Mouse (Mus musculus): ENCODE measurements around the gene Arhgef38.

The Arhgef38 gene

GRCm38 (mm10) chr3:133165130-133165529, 69.6 kb downstream of the Arhgef38 start:
- no peak for DNase-seq (ENCODE audit: low spot score)

- no peak for DNase-seq (ENCODE audit: low spot score)
Measured at GRCm38 (mm10) chr3:133163913-133164406, 70.8 kb downstream of the Arhgef38 start.

GRCm38 (mm10) chr3:133163174-133163573, 71.6 kb downstream of the Arhgef38 start:
- DNase-seq (ENCODE audit: low spot score): no peak

GRCm38 (mm10) chr3:133161407-133161806, 73.3 kb downstream of the Arhgef38 start:
- DNase-seq (ENCODE audit: low spot score): no peak

DNA sequence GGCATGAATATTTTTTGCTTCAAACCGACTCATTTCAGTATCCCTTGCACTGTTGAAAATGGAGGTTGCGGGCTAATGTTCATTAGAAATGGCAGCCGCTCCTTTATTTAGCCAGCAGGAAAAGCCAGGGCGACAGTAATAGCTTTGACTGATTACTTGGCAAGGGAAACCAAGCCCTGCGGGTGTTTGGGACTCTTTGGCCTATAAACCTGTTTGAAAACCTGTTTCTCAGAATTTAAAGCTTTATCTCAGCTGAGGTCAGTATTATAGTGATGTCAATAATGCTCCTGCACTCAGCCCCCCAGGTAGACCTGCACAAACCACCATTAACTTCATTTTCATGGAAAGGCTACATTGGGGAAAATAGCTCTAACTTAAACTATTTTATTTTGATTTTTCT, 76.5 kb downstream of the Arhgef38 start:
- no peak for DNase-seq (ENCODE audit: low spot score)

DNA sequence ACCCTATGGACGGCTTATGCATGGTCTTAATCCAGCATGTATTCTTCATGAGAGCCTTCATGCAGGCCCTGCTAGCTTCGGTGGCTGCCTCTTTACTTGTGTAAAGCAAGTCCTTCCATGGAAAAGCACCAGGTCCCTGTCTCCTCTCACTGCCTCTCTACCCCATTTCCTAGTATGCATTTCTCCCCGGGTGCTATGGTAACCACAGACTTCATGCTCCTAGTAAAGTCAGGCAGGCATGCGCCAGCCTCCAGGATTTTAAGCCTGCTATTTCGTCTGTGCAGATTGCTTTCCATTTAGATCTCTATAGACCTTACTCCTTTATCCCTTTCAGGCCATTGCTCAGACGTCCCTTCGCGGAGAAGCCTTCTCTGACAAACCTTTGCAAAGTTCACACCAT, 80.1 kb downstream of the Arhgef38 start:
- no peak for DNase-seq (ENCODE audit: low spot score)

DNA sequence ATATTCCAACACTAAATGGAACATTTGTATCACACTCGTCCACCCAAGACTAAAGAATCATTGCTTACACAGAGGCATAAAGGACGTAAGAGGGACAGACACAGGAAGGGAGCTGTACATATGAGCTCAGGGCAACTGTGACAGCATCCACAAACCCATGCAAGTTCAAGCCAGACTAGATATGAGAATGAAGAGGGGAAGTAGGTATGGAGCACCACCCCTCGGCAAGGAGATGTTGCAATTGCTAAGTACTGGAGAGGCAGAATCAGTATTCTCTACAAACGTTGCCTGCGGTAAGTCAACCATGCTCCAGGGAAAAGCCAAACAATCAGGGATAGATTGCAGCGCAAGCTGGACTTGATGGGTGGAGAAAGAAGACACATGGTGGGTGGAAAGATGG, 81.1 kb downstream of the Arhgef38 start:
- no peak for DNase-seq (ENCODE audit: low spot score)

DNA sequence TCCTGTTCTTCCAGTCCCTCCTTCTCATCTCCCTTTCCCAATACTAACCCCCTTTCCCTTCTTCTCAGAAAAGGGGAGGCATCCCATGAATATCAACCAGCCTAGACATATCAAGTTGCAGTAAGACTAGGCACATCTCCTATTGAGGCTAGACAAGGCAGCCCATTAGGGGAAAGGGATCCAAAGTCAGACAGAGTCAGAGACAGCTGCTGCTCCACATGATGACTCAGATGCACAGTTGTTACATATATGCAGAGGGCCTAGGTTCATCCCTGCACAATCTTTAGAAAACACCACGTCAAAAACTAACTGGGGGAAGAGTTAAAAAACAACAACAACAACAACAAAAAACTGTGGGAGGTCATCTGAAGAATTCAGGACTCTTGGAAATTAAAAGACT, 81.9 kb downstream of the Arhgef38 start:
- no peak for DNase-seq (ENCODE audit: low spot score)

- DNase-seq (ENCODE audit: low spot score): no peak
Measured at GRCm38 (mm10) chr3:133151629-133152028, 83.1 kb downstream of the Arhgef38 start.

- DNase-seq (ENCODE audit: low spot score): no peak
Measured at GRCm38 (mm10) chr3:133144511-133145147, 90.1 kb downstream of the Arhgef38 start.

DNA sequence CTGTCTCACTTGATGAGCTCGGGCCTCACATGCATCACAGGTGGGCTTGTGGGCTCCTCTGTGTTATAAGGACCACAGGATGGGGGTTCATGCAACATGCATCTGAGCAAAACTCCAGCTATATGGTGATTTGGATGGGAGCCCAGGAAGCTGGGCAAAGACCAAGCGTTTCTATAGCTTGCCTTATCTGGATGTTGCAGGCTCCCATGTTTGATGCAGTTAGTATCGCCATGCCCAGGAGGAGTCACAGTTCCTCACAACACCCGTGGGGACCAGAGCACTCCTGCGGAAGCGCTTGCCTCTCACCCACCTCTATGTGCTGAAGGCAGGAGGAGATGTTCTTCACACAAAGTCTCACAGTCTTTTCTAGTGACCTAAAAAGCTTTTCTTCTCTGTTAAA, 92.9 kb downstream of the Arhgef38 start:
- no peak for DNase-seq (ENCODE audit: low spot score)

GRCm38 (mm10) chr3:133132611-133133010, 102.1 kb downstream of the Arhgef38 start:
- DNase-seq (ENCODE audit: low spot score): no peak

GRCm38 (mm10) chr3:133131372-133131771, 103.4 kb downstream of the Arhgef38 start:
- DNase-seq (ENCODE audit: low spot score): no peak

DNA sequence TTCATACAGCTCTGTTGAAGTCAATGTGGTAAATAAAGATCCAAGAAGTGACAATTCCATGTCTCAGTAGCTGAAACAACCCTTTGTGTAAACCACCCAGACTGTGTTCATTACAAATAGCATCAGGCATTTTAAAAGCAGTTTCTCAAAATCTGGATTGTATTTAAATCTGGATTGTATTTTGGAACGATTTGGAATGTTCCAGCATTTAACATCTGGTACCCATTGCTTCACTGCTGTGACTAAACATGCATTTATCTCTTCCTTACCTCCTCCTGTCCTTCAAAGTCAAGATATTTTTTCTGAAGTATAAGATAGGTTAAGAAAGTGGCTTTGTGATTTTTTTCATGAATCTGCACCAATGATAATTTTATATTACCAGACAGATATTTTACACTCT, 121.5 kb downstream of the Arhgef38 start:
- no peak for DNase-seq (ENCODE audit: low spot score)

GRCm38 (mm10) chr3:133111741-133112140, 123.0 kb downstream of the Arhgef38 start:
- no peak for DNase-seq (ENCODE audit: low spot score)

GRCm38 (mm10) chr3:133109844-133110243, 124.9 kb downstream of the Arhgef38 start:
- no peak for DNase-seq (ENCODE audit: low spot score)

DNA sequence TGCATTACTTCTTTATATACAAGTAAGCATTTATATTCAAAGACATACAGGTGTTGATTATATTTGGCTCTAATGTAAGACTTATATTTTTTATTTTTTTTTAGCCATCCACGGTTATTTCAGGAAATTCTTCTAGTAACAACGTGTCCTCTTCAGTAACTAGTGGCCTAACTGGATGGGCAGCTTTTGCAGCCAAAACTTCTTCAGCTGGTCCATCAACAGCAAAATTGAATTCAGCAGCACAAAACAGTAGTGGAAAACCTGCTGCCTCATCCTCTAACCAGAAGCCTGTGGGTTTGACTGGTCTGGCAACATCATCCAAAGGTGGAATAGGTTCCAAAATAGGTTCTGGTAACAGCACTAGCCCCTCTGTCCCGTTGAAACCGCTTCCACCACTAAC, 126.0 kb downstream of the Arhgef38 start:
- DNase-seq (ENCODE audit: low spot score): no peak

DNA sequence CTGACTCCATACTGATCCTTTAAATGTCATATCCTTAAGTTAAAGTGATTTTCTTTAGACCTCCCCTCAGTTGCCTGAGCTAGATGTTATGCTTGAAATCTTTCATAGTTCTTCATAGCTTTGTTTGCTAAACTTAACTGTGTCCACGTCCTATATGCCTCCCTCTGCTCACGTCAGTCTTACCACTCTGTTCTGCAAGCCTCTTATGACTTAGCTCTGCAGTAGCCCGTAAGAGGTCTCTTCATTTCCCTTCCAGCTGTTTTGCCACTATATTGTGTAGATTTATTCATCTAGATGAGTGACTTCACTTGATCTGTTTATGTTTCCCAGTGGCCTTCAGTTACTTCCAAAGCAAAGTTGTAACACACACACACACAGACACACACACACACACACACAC, 130.3 kb downstream of the Arhgef38 start:
- DNase-seq (ENCODE audit: low spot score): no peak

- no peak for DNase-seq (ENCODE audit: low spot score)
Measured at GRCm38 (mm10) chr3:133103768-133104167, 131.0 kb downstream of the Arhgef38 start.

DNA sequence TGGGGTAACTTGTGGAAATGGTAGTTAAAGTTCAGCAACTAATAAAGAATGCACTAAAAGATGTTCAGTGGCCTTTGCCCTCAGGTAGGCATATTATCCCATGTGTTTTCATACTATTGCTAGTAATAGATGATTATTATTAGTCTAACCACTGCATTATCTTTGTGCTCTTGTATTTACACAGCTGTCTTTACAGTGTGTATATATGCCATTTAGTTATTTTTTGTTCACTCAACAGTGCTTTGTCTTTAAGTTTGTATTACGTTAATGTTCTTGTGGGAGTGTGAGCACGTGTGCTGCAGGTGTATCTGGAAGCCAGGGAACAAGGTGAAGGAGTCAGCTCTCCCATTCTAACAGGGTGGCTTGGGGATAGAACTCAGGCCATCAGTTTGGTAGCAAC, 135.8 kb downstream of the Arhgef38 start:
- no peak for DNase-seq (ENCODE audit: low spot score)

DNA sequence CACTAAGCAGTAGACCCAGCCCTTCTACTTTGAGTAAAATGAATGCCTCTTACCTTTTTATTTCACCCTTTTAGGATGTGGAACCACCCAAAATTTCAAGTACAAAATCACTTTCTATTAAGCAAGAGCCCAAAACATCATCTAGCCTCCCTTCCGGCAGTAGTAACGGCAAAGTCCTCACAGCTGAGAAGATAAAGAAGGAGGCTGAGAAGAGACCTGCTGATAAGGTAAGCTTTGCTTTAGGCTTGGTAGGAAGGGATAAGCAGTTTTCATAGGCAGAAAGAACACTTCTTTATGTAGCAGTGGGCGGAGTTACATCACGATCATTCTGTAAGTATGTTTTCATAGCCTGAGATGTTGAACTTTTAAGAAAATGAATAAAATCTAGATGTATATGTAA, 136.4 kb downstream of the Arhgef38 start:
- no peak for DNase-seq (ENCODE audit: low spot score)

DNA sequence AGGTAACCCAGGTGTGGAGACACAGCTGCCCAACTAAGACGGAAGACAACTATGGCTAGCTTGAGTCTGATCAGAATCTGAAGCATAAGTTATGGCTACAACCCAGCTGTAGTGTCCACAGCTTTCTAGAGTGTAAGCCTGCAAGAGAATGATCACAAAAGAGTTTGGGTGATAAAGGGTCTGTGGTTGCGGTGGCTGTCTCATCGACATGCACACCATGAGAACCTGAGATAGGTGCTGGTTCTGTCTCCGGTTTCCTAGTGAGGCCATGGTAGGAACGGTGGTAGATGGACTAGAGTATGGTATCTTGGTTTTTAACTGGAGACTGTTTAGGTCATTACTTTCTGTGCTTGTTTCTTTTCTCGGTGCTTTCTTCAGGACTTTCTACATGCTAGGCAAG, 136.8 kb downstream of the Arhgef38 start:
- no peak for DNase-seq (ENCODE audit: low spot score)

GRCm38 (mm10) chr3:133094305-133094704, 140.4 kb downstream of the Arhgef38 start:
- no peak for DNase-seq (ENCODE audit: low spot score)

GRCm38 (mm10) chr3:133092936-133093335, 141.8 kb downstream of the Arhgef38 start:
- no peak for DNase-seq (ENCODE audit: low spot score)
